Mouse (Mus musculus): ENCODE results near the gene Bbs1.
"Not testable (repeated sequence)": the region's sequence is repeated elsewhere in the genome, so short reads cannot be mapped to it uniquely, and the experiment has no call there.

Bbs1 gene

GRCm38 (mm10) chr19:4905979-4906794 is at the start of gene Bbs1:
Gene Bbs1, minus strand, starts transcription at chr19:4906628.
- DNase-seq (ENCODE audit: low spot score) = peak; percentile 81

GRCm38 (mm10) chr19:4948641-4949040 is 42.2 kb upstream of the Bbs1 start:
- DNase-seq (ENCODE audit: low spot score) = not testable (repeated sequence)

- no peak for DNase-seq (ENCODE audit: low spot score)
These were observed 39.1 kb upstream of the Bbs1 start for GRCm38 (mm10) chr19:4945540-4945939.

- no peak for DNase-seq (ENCODE audit: low spot score)
These were observed 36.8 kb upstream of the Bbs1 start for GRCm38 (mm10) chr19:4943253-4943588.

GRCm38 (mm10) chr19:4942551-4943252 is 36.3 kb upstream of the Bbs1 start, which contains the start of gene Peli3:
Gene Peli3, minus strand, starts transcription at chr19:4943127.
- DNase-seq (ENCODE audit: low spot score) = peak; percentile 73

- no peak for DNase-seq (ENCODE audit: low spot score)
These were observed 31.2 kb upstream of the Bbs1 start for GRCm38 (mm10) chr19:4937444-4938310.

- DNase-seq (ENCODE audit: low spot score) = no peak
These were observed 30.5 kb upstream of the Bbs1 start for GRCm38 (mm10) chr19:4936896-4937295.

GRCm38 (mm10) chr19:4928781-4929180 is 22.4 kb upstream of the Bbs1 start:
- no peak for DNase-seq (ENCODE audit: low spot score)

GRCm38 (mm10) chr19:4927904-4928531 is 21.6 kb upstream of the Bbs1 start, which contains the start of gene Dpp3:
Gene Dpp3, minus strand, starts transcription at chr19:4928287.
- peak; percentile 97 for DNase-seq (ENCODE audit: low spot score)

GRCm38 (mm10) chr19:4925121-4925860 is 18.9 kb upstream of the Bbs1 start:
- no peak for DNase-seq (ENCODE audit: low spot score)

- DNase-seq (ENCODE audit: low spot score) = no peak
These were observed 13.2 kb upstream of the Bbs1 start for GRCm38 (mm10) chr19:4919652-4920051.

GRCm38 (mm10) chr19:4916827-4917226 is 10.4 kb upstream of the Bbs1 start:
- DNase-seq (ENCODE audit: low spot score) = no peak

GRCm38 (mm10) chr19:4915924-4916603 is 9.6 kb upstream of the Bbs1 start:
- DNase-seq (ENCODE audit: low spot score) = no peak

- no peak for DNase-seq (ENCODE audit: low spot score)
These were observed 2.9 kb upstream of the Bbs1 start for GRCm38 (mm10) chr19:4909376-4909775.

GRCm38 (mm10) chr19:4908107-4908506 is 1.7 kb upstream of the Bbs1 start:
- DNase-seq (ENCODE audit: low spot score) = peak; percentile 36

GRCm38 (mm10) chr19:4899888-4900287 is 6.5 kb downstream of the Bbs1 start:
- no peak for DNase-seq (ENCODE audit: low spot score)

- no peak for DNase-seq (ENCODE audit: low spot score)
These were observed 7.5 kb downstream of the Bbs1 start for GRCm38 (mm10) chr19:4898972-4899371.

- no peak for DNase-seq (ENCODE audit: low spot score)
These were observed 9.5 kb downstream of the Bbs1 start for GRCm38 (mm10) chr19:4896780-4897520.

- DNase-seq (ENCODE audit: low spot score) = no peak
These were observed 14.6 kb downstream of the Bbs1 start for GRCm38 (mm10) chr19:4891798-4892197.

GRCm38 (mm10) chr19:4889791-4890190 is 16.6 kb downstream of the Bbs1 start:
- DNase-seq (ENCODE audit: low spot score) = no peak
